Mouse (Mus musculus) erythroblast, embryonic 14.5 days (primary cell): ENCODE data around the gene Smg6. TPM values are rescaled to one million over a fixed set of nuclear protein-coding genes. Genes with fewer than 3 reads are reported as not detected.

Experiments used
- H3K27me3 ChIP-seq: 2 replicates; pipeline ENCODE4 v1.6.1; 2012; ENCODE audit warnings: inconsistent platforms; ENCODE audit not compliant: control insufficient read depth
- H3K36me3 ChIP-seq: 2 replicates; pipeline ENCODE4 v1.6.1; 2012; ENCODE audit warnings: mild to moderate bottlenecking, inconsistent platforms; ENCODE audit not compliant: control insufficient read depth
- H3K4me1 ChIP-seq: 2 replicates; pipeline ENCODE4 v1.6.1; 2012; ENCODE audit warnings: inconsistent platforms; ENCODE audit not compliant: control insufficient read depth
- H3K4me3 ChIP-seq: replicated peaks from 2 replicates; pipeline ENCODE3; 2012; ENCODE audit warnings: moderate library complexity, mild to moderate bottlenecking, inconsistent platforms
- H3K9me3 ChIP-seq: 2 replicates; pipeline ENCODE4 v1.6.1; 2012; ENCODE audit warnings: low read length, inconsistent platforms, mixed read lengths; ENCODE audit not compliant: control insufficient read depth
- GATA1 ChIP-seq: IDR thresholded peaks from 2 replicates; pipeline ENCODE4 v1.6.1; 2012; ENCODE audit warnings: low read length, inconsistent platforms, mixed read lengths
- TAL1 ChIP-seq: IDR thresholded peaks from 3 replicates; pipeline ENCODE4 v1.6.1; 2012; ENCODE audit warnings: low read length, inconsistent platforms, mixed read lengths
- polyA plus RNA-seq: library from polyadenylated mRNA; stranded (reverse); fragments of >175 nt; gene quantifications from 2 replicates; pipeline ENCODE4 v1.2.3, GENCODE M21; 2012

Gene Smg6
- polyA plus RNA-seq, 1 experiment, result 3.1 TPM

DNA sequence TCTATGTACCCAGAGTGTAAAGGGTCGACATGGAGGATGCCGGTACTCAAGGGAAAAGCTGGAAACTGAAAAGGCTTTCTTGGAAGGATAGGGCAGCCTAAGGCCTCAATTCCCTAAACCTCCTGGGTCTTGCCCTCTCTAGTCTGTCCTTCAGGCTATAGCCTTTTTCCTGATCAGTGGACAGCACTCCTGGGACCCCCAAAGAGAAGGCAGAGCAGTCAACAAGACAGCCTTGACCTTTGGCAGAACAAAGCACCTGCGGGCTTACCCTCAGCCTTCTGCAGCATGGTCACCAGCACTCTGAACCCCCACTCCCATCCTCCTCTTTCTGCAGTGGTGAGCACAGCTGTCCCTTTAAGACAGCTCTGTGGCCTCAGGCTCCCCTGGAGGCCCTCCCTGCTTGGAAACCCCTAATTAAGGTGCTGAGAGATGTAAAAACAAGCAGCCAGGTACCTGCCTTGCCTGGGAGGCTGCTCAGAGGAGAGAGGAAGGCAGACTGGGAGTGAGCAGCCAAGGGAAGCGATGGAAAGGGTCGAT lies 265.4 kb downstream of the Smg6 start, which contains the start of gene Dph1:
Dph1 (minus strand) TSS at position 337 of the 537 bp plus-strand sequence.
- Histone ChIP-seq H3K36me3 (no peaks in the 10 kb centered on the region), H3K27me3 (peaks cover 55% of the 10 kb centered on the region), H3K9me3 (peaks cover 18% of the 10 kb centered on the region; the same call in 1 of the 2 replicates), H3K4me1 (peaks cover 50% of the 10 kb centered on the region), H3K4me3 (peak within 1 kb of the TSS; percentile 85)
- TF ChIP-seq GATA1 (no peak), TAL1 (no peak)

GRCm38 (mm10) chr11:75191841-75192240 lies 266.2 kb downstream of the Smg6 start:
- Histone ChIP-seq H3K9me3 (peaks cover 18% of the 10 kb centered on the region; the same call in 1 of the 2 replicates), H3K27me3 (peaks cover 64% of the 10 kb centered on the region), H3K4me1 (peaks cover 50% of the 10 kb centered on the region), H3K36me3 (no peaks in the 10 kb centered on the region), H3K4me3 (no peak overlapping the region)
- TF ChIP-seq GATA1 (no peak), TAL1 (no peak)

DNA sequence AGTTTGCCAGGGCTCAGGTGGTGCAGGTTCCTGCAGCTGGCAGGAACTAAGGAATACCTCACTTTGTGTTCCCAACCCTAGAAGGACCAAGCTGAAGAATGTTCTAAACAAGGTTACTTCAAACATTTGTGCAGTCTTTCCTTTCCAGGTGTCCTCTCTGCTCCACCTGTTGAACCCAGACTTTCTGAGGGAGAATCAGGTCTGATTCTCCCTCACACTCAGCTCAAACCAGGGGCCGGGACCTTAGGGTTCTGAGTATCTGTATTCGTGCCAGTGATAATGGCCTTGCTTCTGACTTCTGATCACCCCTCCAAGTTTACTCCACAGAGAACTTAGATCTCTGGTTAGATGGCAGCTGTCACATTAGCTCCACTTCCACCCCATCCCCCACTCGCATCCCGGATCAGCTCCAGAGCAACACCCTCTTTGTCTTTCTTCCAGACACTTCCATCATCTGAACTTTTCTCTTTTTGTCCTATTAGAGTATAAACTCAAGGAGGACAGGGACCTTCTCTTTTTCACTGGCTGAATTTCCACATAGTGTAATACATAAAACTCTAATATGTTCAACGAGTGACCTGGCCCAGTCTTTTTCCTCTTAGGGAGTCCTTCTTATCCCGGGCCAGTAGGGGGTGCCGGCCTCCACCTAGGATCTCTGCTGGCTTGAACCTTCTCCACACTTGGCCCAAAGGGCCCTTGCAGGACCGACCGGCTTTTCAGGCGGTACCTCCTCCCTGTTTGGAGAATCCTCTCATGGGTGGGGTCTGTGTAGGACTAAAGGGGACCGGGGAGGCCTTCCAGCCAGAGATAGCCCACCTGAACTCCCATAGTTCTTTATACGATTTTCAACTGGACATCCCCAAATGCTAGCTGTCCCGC lies 267.0 kb downstream of the Smg6 start:
- TF ChIP-seq TAL1 (no peak), GATA1 (no peak)
- Histone ChIP-seq H3K9me3 (peaks cover 18% of the 10 kb centered on the region; the same call in 1 of the 2 replicates), H3K27me3 (peaks cover 71% of the 10 kb centered on the region), H3K4me3 (no peak overlapping the region), H3K36me3 (no peaks in the 10 kb centered on the region), H3K4me1 (peaks cover 50% of the 10 kb centered on the region)

DNA sequence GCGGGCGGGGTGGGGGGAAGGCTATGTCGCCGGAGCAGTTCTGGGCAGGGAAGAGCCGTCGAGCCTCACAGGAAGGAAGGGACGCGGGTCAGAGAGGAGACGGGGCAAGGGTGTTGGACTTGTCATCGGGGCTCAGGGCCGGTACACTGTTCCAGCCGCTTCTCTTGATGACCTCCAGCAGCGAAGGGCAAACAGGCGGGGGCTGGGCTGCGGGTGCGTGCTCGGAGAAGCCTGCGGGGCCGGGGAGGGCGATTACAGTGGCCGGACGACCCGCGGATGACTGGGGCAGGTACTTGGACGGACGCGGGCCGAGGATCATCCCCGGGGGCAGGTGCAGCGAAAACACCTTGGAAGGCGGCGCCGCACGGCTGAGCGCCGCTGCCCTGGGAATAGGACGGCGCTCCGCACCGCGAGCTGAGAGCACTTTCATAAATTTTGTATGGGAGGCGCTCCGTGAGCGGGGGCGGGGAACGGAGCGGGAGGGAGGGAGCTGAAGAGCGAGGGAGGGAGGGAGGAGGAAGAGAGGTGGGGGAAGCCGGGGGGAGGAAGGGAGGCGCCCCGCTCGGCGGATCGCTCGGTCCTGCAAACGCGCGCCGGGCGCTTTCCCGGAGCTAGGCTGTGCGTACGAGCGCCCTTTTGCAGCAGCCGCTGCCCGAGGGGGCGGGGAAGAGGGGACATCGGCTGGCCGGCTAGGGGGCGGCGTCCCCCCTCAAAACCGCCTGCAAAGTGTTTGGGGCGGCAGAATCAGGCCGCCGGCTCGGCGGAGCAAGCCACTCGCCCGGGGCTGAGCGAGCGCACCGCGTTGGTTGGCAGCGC lies 267.8 kb downstream of the Smg6 start, which contains the start of gene Rtn4rl1:
Rtn4rl1 (plus strand) TSS at position 528 of the 816 bp plus-strand sequence.
- peaks cover 80% of the 10 kb centered on the region for H3K27me3 ChIP-seq
- TF ChIP-seq GATA1, result no peak
- TF ChIP-seq TAL1, result no peak
- H3K4me3 ChIP-seq, result peak within 1 kb of the TSS; percentile 48
- no peaks in the 10 kb centered on the region for H3K36me3 ChIP-seq
- peaks cover 18% of the 10 kb centered on the region; the same call in 1 of the 2 replicates for H3K9me3 ChIP-seq
- H3K4me1 ChIP-seq, result peaks cover 52% of the 10 kb centered on the region

- Histone ChIP-seq H3K4me1 (peaks cover 45% of the 10 kb centered on the region), H3K4me3 (peak overlapping the region; percentile 48), H3K36me3 (no peaks in the 10 kb centered on the region), H3K9me3 (peaks cover 18% of the 10 kb centered on the region; the same call in 1 of the 2 replicates), H3K27me3 (peaks cover 88% of the 10 kb centered on the region)
- TF ChIP-seq TAL1, result no peak
- no peak for TF ChIP-seq GATA1
These were observed 268.7 kb downstream of the Smg6 start for GRCm38 (mm10) chr11:75194121-75194849.

DNA sequence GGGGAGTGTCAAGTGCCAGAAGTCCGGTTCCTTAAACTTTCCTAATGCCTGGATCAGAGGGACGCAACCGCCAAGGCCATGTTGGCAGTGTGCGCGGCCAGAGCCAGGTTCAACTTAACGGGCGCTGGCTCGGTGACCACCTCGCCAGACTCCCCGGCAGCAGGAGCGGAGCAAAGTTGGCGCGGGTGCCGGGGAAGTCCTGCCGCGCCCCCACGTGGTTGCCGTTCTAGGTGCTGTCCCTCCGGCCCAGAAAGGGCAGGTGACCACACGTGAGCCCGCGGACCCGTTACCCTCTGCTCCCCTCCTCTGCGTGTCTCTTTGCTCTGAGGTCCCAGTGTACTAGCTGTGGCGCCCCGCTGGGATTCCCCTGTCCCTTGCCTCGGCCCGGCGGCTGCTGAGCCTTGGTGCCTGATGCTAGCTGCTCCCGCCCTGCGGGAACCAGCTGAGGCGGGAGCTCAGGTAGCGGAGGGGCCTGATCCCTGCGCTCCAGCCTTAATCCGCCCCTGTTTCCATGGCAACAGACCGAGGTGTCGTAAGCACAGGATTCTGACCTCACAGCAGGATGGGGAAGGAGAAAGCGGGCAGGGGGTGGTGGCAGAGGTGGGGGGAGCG lies 269.3 kb downstream of the Smg6 start:
- no peaks in the 10 kb centered on the region for H3K36me3 ChIP-seq
- peaks cover 94% of the 10 kb centered on the region for H3K27me3 ChIP-seq
- peak overlapping the region; percentile 7 for H3K4me3 ChIP-seq
- peaks cover 39% of the 10 kb centered on the region for H3K4me1 ChIP-seq
- TF ChIP-seq GATA1 (no peak), TAL1 (no peak)
- peaks cover 18% of the 10 kb centered on the region; the same call in 1 of the 2 replicates for H3K9me3 ChIP-seq

DNA sequence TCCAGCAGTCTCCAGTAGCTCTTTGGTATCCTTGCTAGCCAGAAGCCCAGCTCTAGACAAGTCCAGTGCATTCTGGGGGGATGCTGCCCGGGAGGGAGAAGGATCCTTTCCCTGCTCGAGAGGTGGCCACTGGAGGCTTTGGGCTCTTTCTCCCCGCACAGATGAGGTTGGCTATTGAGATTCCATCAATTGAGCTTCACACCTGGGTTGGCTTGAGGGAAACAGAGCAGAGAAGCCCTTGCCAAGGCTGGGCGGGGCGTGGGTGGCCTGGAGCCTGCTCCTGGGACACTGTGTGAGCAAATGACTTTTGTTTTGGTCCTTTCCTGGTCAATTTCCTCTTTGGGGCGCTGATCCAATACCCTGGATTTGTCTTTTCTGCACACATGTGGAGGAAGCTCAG lies 270.5 kb downstream of the Smg6 start:
- H3K36me3 ChIP-seq, result no peaks in the 10 kb centered on the region
- no peak overlapping the region for H3K4me3 ChIP-seq
- TF ChIP-seq GATA1 (no peak), TAL1 (no peak)
- H3K27me3 ChIP-seq, result peaks cover 97% of the 10 kb centered on the region
- H3K9me3 ChIP-seq, result peaks cover 18% of the 10 kb centered on the region; the same call in 1 of the 2 replicates
- peaks cover 27% of the 10 kb centered on the region for H3K4me1 ChIP-seq

GRCm38 (mm10) chr11:75197956-75198355 lies 272.3 kb downstream of the Smg6 start:
- Histone ChIP-seq H3K4me1 (peaks cover 28% of the 10 kb centered on the region), H3K27me3 (peaks cover 82% of the 10 kb centered on the region), H3K36me3 (no peaks in the 10 kb centered on the region), H3K4me3 (no peak overlapping the region), H3K9me3 (peaks cover 18% of the 10 kb centered on the region; the same call in 1 of the 2 replicates)
- TF ChIP-seq GATA1, result no peak
- TF ChIP-seq TAL1, result no peak
